Comparison of ENCODE assay signal across 24 mouse cellular contexts in genomic region chr8:124373753-124374152, GRCm38 (mm10).
"Had no signal": no experiment of that assay in that cellular context is flagged by ENCODE, and none has a peak within 500 bp of the region (broad histone marks: within the 10 kb centered on the region; RNA-seq: fewer than 3 reads in every experiment).

No protein-coding gene starts in this region.

- ATAC-seq: inflammation-experienced regulatory T-cells, adult 6 months; intestine, embryonic 15.5 days; intestine, postnatal 0 days had no signal

- H3K4me3 ChIP-seq: heart, adult 2 months; heart, embryonic 12.5 days; hindbrain, embryonic 10.5 days; hindbrain, embryonic 12.5 days; intestine, embryonic 15.5 days; limb, embryonic 10.5 days; limb, embryonic 12.5 days; liver, embryonic 13.5 days; liver, embryonic 15.5 days had no signal

- H3K4me1 ChIP-seq: hindbrain, embryonic 10.5 days; hindbrain, embryonic 12.5 days; intestine, embryonic 15.5 days; limb, embryonic 10.5 days; limb, embryonic 12.5 days; liver, embryonic 13.5 days; liver, embryonic 15.5 days had no signal

- H3K36me3 ChIP-seq: heart, embryonic 12.5 days; intestine, embryonic 15.5 days; limb, embryonic 10.5 days; limb, embryonic 12.5 days; liver, embryonic 13.5 days; liver, embryonic 15.5 days had no signal

- H3K27me3 ChIP-seq: heart, embryonic 12.5 days; hindbrain, embryonic 12.5 days; intestine, embryonic 15.5 days; limb, embryonic 12.5 days; liver, embryonic 13.5 days; liver, embryonic 15.5 days had no signal

- DNase-seq: gastrocnemius, postnatal 14 days; gastrocnemius, postnatal 36 days; heart, adult 11 months; heart, adult 2 months; heart, postnatal 10 days; heart, postnatal 4 days; kidney, adult 18-20 months; kidney, adult 8-10 months; kidney, postnatal 10 days; kidney, postnatal 25 days; kidney, postnatal 4 days; layer of hippocampus, adult 9-11 months; liver; liver, embryonic 13.5 days had no signal

- H3K27ac ChIP-seq: heart, adult 2 months; hindbrain, embryonic 10.5 days; hindbrain, embryonic 12.5 days; hindbrain, embryonic 14.5 days; intestine, embryonic 15.5 days; limb, embryonic 10.5 days; limb, embryonic 12.5 days; liver, embryonic 13.5 days; liver, embryonic 15.5 days had no signal

- H3K9me3 ChIP-seq: heart, embryonic 12.5 days; hindbrain, embryonic 10.5 days; hindbrain, embryonic 12.5 days; intestine, embryonic 15.5 days; limb, embryonic 10.5 days; limb, embryonic 12.5 days; liver, embryonic 13.5 days; liver, embryonic 15.5 days had no signal
